Mouse (Mus musculus) G1E (cell line): ENCODE results near the gene Bloc1s4. TPM values are rescaled to one million over a fixed set of nuclear protein-coding genes. Genes with fewer than 3 reads are reported as not detected.

Experiments used
- ATAC-seq: 2 replicates; pipeline ENCODE4 v1.8.0; 2016; ENCODE audit warnings: mild to moderate bottlenecking; ENCODE audit not compliant: insufficient number of reproducible peaks, poor library complexity, low FRiP score, severe bottlenecking; ENCODE audit errors: extremely low read depth
- DNase-seq: peaks from one replicate; pipeline ENCODE4 v3.0.0; 2012; ENCODE audit warnings: low spot score
- H3K27me3 ChIP-seq: 2 replicates; pipeline ENCODE4 v1.6.1; 2012; ENCODE audit warnings: mild to moderate bottlenecking, low read length, inconsistent platforms; ENCODE audit not compliant: insufficient read depth
- H3K36me3 ChIP-seq: replicated peaks from 2 replicates; pipeline ENCODE3; 2012; ENCODE audit warnings: mild to moderate bottlenecking, inconsistent platforms
- H3K4me1 ChIP-seq: 2 replicates; pipeline ENCODE4 v1.6.1; 2012; ENCODE audit warnings: low read depth, low read length, inconsistent platforms, mixed read lengths; ENCODE audit not compliant: insufficient read depth
- H3K4me3 ChIP-seq: 2 replicates; pipeline ENCODE4 v1.5.1; 2012; ENCODE audit warnings: low read depth, mild to moderate bottlenecking, inconsistent platforms, low read length, moderate library complexity, mixed read lengths
- H3K9me3 ChIP-seq: replicated peaks from 2 replicates; pipeline ENCODE4 v1.6.1; 2012; ENCODE audit warnings: inconsistent platforms
- CTCF ChIP-seq: IDR thresholded peaks from 2 replicates; pipeline ENCODE4 v1.5.1; 2012; ENCODE audit warnings: low read depth, low read length, inconsistent platforms, mixed read lengths
- GATA1 ChIP-seq: IDR thresholded peaks from 2 replicates; pipeline ENCODE4 v1.6.1; 2012; ENCODE audit warnings: borderline replicate concordance, low read length, inconsistent platforms, mixed read lengths
- GATA2 ChIP-seq: IDR thresholded peaks from 2 replicates; pipeline ENCODE4 v1.6.1; 2012; ENCODE audit warnings: low read depth, low read length, inconsistent platforms, borderline replicate concordance
- POLR2AphosphoS5 ChIP-seq: IDR thresholded peaks from 2 replicates; pipeline ENCODE4 v1.6.1; 2012; ENCODE audit warnings: low read depth, low read length, inconsistent platforms; ENCODE audit not compliant: insufficient replicate concordance
- TAL1 ChIP-seq: conservative IDR thresholded peaks from 2 replicates; pipeline ENCODE4 v1.6.1; 2012; ENCODE audit warnings: low read depth, low read length, inconsistent platforms, mixed read lengths
- polyA plus RNA-seq: library from polyadenylated mRNA; stranded (reverse); fragments of >175 nt; gene quantifications from 2 replicates; pipeline ENCODE4 v1.2.3, GENCODE M21; 2012
- total RNA-seq, 2 experiments: library from RNA; stranded (forward) in 1 of 2; stranded (reverse) in 1 of 2; fragments of 200-1000 nt in 1 of 2; fragments of >200 nt in 1 of 2; fragmentation: Nextera tagmentation in 1 of 2; gene quantifications; 2 replicates each; pipeline ENCODE4 v1.2.3; 2014 to 2017

Gene Bloc1s4
- total and polyA plus RNA-seq, 3 experiments, result 9.3 to 17.6 (median 15.9) TPM

DNA sequence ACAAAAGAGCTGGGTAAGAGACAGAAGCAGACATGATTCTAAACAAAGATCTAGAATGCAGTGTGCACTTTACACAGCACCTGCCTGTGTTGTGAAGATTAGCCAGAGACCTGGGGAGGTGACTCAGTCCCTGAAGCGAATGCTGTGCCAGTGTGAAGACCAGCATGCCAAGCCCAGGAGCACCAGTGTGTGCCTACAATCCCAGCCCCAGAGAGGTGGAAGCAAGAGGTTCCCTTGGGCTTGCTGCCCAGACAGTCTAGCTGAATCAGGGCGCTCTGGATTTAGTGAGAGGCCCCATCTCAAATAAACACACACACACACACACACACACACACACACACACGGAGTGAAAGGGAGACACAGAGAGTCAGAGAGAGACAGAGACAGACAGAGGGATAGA, 30.6 kb downstream of the Bloc1s4 start:
- DNase-seq (no peak), ATAC-seq (no peak)
- TF ChIP-seq CTCF (no peak), GATA2 (no peak), TAL1 (no peak), POLR2AphosphoS5 (no peak), GATA1 (no peak)
- no peaks in the 10 kb centered on the region for H3K9me3 ChIP-seq
- H3K4me3 ChIP-seq, result no peak overlapping the region
- no peaks in the 10 kb centered on the region for H3K36me3 ChIP-seq
- peaks cover 49% of the 10 kb centered on the region for H3K27me3 ChIP-seq
- H3K4me1 ChIP-seq, result peaks cover 63% of the 10 kb centered on the region

- no peak for TF ChIP-seq GATA1
- TF ChIP-seq TAL1, result no peak
- TF ChIP-seq GATA2, result no peak
- no peak for TF ChIP-seq POLR2AphosphoS5
- TF ChIP-seq CTCF, result no peak
- no peak overlapping the region for H3K4me3 ChIP-seq
- ATAC-seq (no peak), DNase-seq (no peak)
- H3K9me3 ChIP-seq, result no peaks in the 10 kb centered on the region
- peaks cover 63% of the 10 kb centered on the region for H3K4me1 ChIP-seq
- H3K36me3 ChIP-seq, result no peaks in the 10 kb centered on the region
- H3K27me3 ChIP-seq, result peaks cover 54% of the 10 kb centered on the region
Measured at GRCm38 (mm10) chr5:36716816-36717215, 31.6 kb downstream of the Bloc1s4 start.

- ATAC-seq (no peak), DNase-seq (no peak)
- no peak for TF ChIP-seq CTCF
- no peak for TF ChIP-seq GATA1
- TF ChIP-seq TAL1, result no peak
- no peak for TF ChIP-seq GATA2
- TF ChIP-seq POLR2AphosphoS5, result no peak
- Histone ChIP-seq H3K4me3 (no peak overlapping the region), H3K4me1 (peaks cover 53% of the 10 kb centered on the region), H3K9me3 (no peaks in the 10 kb centered on the region), H3K36me3 (no peaks in the 10 kb centered on the region), H3K27me3 (peaks cover 62% of the 10 kb centered on the region)
Measured at GRCm38 (mm10) chr5:36714832-36715231, 33.6 kb downstream of the Bloc1s4 start.

- Histone ChIP-seq H3K9me3 (no peaks in the 10 kb centered on the region), H3K4me1 (peaks cover 44% of the 10 kb centered on the region), H3K27me3 (peaks cover 60% of the 10 kb centered on the region), H3K36me3 (no peaks in the 10 kb centered on the region), H3K4me3 (no peak overlapping the region)
- no peak for ATAC-seq
- DNase-seq, result no peak
- TF ChIP-seq GATA1 (no peak), TAL1 (no peak), POLR2AphosphoS5 (no peak), CTCF (no peak), GATA2 (no peak)
Measured at GRCm38 (mm10) chr5:36713693-36714092, 34.8 kb downstream of the Bloc1s4 start.

- Histone ChIP-seq H3K36me3 (no peaks in the 10 kb centered on the region), H3K27me3 (peaks cover 53% of the 10 kb centered on the region), H3K9me3 (no peaks in the 10 kb centered on the region), H3K4me1 (peaks cover 38% of the 10 kb centered on the region), H3K4me3 (peak overlapping the region; percentile 69)
- ATAC-seq, result peak; percentile 89
- peak; percentile 77 for DNase-seq
- TF ChIP-seq POLR2AphosphoS5 (no peak), TAL1 (no peak), GATA1 (no peak), GATA2 (no peak), CTCF (no peak)
Measured at GRCm38 (mm10) chr5:36712553-36713534, 35.6 kb downstream of the Bloc1s4 start.

- ATAC-seq (no peak), DNase-seq (peak; percentile 43)
- peaks cover 47% of the 10 kb centered on the region for H3K27me3 ChIP-seq
- TF ChIP-seq GATA2 (no peak), TAL1 (no peak), GATA1 (no peak)
- H3K4me1 ChIP-seq, result peaks cover 33% of the 10 kb centered on the region
- no peaks in the 10 kb centered on the region for H3K9me3 ChIP-seq
- no peaks in the 10 kb centered on the region for H3K36me3 ChIP-seq
- H3K4me3 ChIP-seq, result no peak overlapping the region
Measured at GRCm38 (mm10) chr5:36711863-36712262, 36.6 kb downstream of the Bloc1s4 start.

GRCm38 (mm10) chr5:36705792-36706191, 42.7 kb downstream of the Bloc1s4 start:
- Histone ChIP-seq H3K27me3 (peaks cover 56% of the 10 kb centered on the region), H3K36me3 (no peaks in the 10 kb centered on the region), H3K4me1 (peaks cover 6% of the 10 kb centered on the region), H3K9me3 (no peaks in the 10 kb centered on the region), H3K4me3 (no peak overlapping the region)
- no peak for ATAC-seq
- TF ChIP-seq GATA2 (no peak), GATA1 (no peak), TAL1 (no peak), CTCF (no peak), POLR2AphosphoS5 (no peak)
- no peak for DNase-seq
